ENCODE assay signal across 14 mouse cellular contexts in genomic region chr3:135971611-135972010, GRCm38 (mm10).
A peak's percentile ranks its signal among the peaks of the same experiment; 100 is the strongest.
DNase-seq lines count a peak whose midpoint lies in the region; ATAC-seq lines count a peak whose summit lies in the region.
"Had no signal": no experiment of that assay in that cellular context is flagged by ENCODE, and none has a peak within 500 bp of the region (broad histone marks: within the 10 kb centered on the region; RNA-seq: fewer than 3 reads in every experiment).

No protein-coding gene starts in this region.

- no peak overlapping the region for H3K27ac ChIP-seq in hindbrain, embryonic 13.5 days
- no peak overlapping the region for H3K27ac ChIP-seq in hindbrain, embryonic 11.5 days (ENCODE audit: low read depth, low read length)
- H3K27ac ChIP-seq: embryonic facial prominence, embryonic 15.5 days; heart, embryonic 13.5 days; liver, embryonic 12.5 days had no signal

- no peak for DNase-seq in hindbrain, embryonic 11.5 days (ENCODE audit: low spot score)
- peak; percentile 86 for DNase-seq in brain, adult 2 months (ENCODE audit: low read depth, low spot score)
- peak; percentile 13 for DNase-seq in layer of hippocampus, adult 9-10 months (ENCODE audit: low spot score)
- DNase-seq in mesoderm, embryonic 11.5 days (ENCODE audit: low read depth, low spot score) = peak; percentile 12
- DNase-seq in spleen, adult 18-20 months = no peak
- no peak for DNase-seq in adipocyte (ENCODE audit: low spot score)
- DNase-seq: kidney, postnatal 36 days; thymus, postnatal 4 days had no signal

- 64% methylated on average over 4 of the region's 4 CpGs for WGBS in hindbrain, embryonic 13.5 days
- 73% methylated on average over 4 of the region's 4 CpGs for WGBS in hindbrain, embryonic 11.5 days

- H3K36me3 ChIP-seq in hindbrain, embryonic 13.5 days = no peaks in the 10 kb centered on the region
- H3K36me3 ChIP-seq in hindbrain, embryonic 11.5 days (ENCODE audit: control insufficient read depth, insufficient read depth, low read length) = no peaks in the 10 kb centered on the region
- H3K36me3 ChIP-seq: embryonic facial prominence, embryonic 15.5 days; heart, embryonic 13.5 days; liver, embryonic 12.5 days had no signal

- no peaks in the 10 kb centered on the region for H3K9me3 ChIP-seq in hindbrain, embryonic 13.5 days
- H3K9me3 ChIP-seq in hindbrain, embryonic 11.5 days (ENCODE audit: control insufficient read depth, low read length) = no peaks in the 10 kb centered on the region
- H3K9me3 ChIP-seq: embryonic facial prominence, embryonic 15.5 days; heart, embryonic 13.5 days; liver, embryonic 12.5 days had no signal

- no peaks in the 10 kb centered on the region for H3K27me3 ChIP-seq in hindbrain, embryonic 13.5 days
- H3K27me3 ChIP-seq in hindbrain, embryonic 11.5 days (ENCODE audit: control insufficient read depth, insufficient read depth, low read length) = no peaks in the 10 kb centered on the region
- H3K27me3 ChIP-seq: embryonic facial prominence, embryonic 15.5 days; liver, embryonic 12.5 days had no signal

- H3K4me2 ChIP-seq in hindbrain, embryonic 13.5 days = no peak overlapping the region
- no peak overlapping the region for H3K4me2 ChIP-seq in hindbrain, embryonic 11.5 days (replicated peaks; ENCODE audit: low read depth, low read length)
- H3K4me2 ChIP-seq: embryonic facial prominence, embryonic 15.5 days; heart, embryonic 13.5 days; liver, embryonic 12.5 days had no signal

- H3K4me1 ChIP-seq in hindbrain, embryonic 13.5 days (replicated peaks) = no peaks in the 10 kb centered on the region
- H3K4me1 ChIP-seq in hindbrain, embryonic 11.5 days (replicated peaks; ENCODE audit: control insufficient read depth, insufficient read depth, low read length) = no peaks in the 10 kb centered on the region
- H3K4me1 ChIP-seq: embryonic facial prominence, embryonic 15.5 days; heart, embryonic 13.5 days; liver, embryonic 12.5 days had no signal

- H3K9ac ChIP-seq in hindbrain, embryonic 13.5 days = no peak overlapping the region
- no peak overlapping the region for H3K9ac ChIP-seq in hindbrain, embryonic 11.5 days (ENCODE audit: low read depth, low read length)
- H3K9ac ChIP-seq: embryonic facial prominence, embryonic 15.5 days; heart, embryonic 13.5 days; liver, embryonic 12.5 days had no signal

- ATAC-seq in hindbrain, embryonic 13.5 days (ENCODE audit: low FRiP score) = 0 out of 2 replicates have a peak, but pooled peaks have one; percentile 36
- no peak for ATAC-seq in hindbrain, embryonic 11.5 days (ENCODE audit: low FRiP score)
- no peak for ATAC-seq in activated CD4-positive, CD25-positive, alpha-beta regulatory T cell, adult 4 months
- ATAC-seq: intestine, embryonic 16.5 days; liver, embryonic 12.5 days had no signal

- no peak overlapping the region for H3K4me3 ChIP-seq in hindbrain, embryonic 13.5 days
- no peak overlapping the region for H3K4me3 ChIP-seq in hindbrain, embryonic 11.5 days (ENCODE audit: low read depth, low read length)
- H3K4me3 ChIP-seq: embryonic facial prominence, embryonic 15.5 days; heart, embryonic 13.5 days; liver, embryonic 12.5 days had no signal

Comparison
In these comparisons a context has a peak if more than half of its experiments do, and no peak if none do; other contexts are left out.
1. DNase-seq: peak in brain, adult 2 months (single experiment), layer of hippocampus, adult 9-10 months (single experiment) and mesoderm, embryonic 11.5 days (single experiment); none in hindbrain, embryonic 11.5 days (single experiment), spleen, adult 18-20 months (0 of 2) and adipocyte (single experiment).